Mouse (Mus musculus) spleen, adult 12 weeks (tissue): ENCODE results near the gene Cdh26.

ENCODE experiments used
- DNase-seq: peaks from one replicate; pipeline ENCODE4 v3.0.0; 2022; ENCODE audit warnings: low spot score

Cdh26 gene

DNA sequence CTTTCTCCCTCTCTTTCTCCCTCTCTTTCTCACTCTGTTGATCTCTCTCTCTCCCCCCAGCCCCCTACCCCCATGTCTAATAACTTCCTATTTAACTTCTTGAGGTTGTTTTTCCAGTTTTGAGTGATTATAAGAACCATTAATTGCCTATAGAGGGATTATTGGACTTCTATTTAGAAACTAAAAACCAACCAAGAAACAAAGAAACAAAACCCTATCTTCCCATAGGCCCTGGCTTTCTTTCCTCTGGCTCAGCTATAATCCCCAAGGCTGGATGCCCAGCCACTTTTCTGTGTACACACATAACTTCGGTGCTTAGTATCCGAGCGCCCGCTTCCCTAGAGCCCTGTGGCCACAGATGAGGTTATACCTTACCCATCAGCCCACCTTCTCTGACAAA is at the start of gene Cdh26:
Cdh26 (plus strand) TSS at position 301 of the 400 bp plus-strand sequence.
- no peak for DNase-seq

DNA sequence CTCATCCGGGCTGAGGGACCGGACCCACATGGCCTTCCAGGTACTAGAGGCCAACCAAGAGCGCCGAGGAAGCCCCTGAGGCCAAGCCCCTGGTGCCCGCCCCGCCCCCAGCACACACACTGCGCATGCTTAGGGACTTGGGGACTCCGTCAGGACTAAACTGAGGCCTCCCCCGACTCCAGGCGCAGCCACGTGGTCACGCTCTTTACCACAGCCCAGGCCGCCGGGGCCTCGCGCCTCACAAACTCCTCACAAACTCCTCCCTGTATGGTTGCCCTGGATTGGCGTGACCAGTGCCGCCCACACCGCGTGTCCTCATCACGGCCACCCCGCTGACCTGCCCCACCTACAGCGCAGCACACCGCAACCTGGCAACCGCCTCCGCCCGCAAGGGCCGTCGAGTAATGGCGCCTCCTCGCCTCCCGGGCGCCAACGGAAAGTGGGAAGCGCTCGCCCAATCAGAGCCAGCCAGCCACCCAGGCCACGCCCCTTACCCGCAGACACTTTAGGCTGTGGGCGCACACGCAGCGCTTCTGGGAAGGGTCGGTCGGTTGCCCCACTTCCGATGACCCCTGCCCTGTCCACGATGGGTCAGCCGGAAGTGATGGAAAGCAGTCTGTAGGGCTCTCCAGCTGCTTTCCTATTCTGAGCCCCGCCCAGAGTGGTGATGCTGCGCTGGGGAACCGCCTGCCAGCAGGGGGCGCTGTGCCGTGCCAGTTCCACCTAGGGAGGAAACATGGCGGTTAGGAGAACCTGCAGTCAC is 23.1 kb upstream of the Cdh26 start, which contains the start of gene Sycp2:
Sycp2 (minus strand) TSS at position 633 of the 763 bp plus-strand sequence.
- no peak for DNase-seq

DNA sequence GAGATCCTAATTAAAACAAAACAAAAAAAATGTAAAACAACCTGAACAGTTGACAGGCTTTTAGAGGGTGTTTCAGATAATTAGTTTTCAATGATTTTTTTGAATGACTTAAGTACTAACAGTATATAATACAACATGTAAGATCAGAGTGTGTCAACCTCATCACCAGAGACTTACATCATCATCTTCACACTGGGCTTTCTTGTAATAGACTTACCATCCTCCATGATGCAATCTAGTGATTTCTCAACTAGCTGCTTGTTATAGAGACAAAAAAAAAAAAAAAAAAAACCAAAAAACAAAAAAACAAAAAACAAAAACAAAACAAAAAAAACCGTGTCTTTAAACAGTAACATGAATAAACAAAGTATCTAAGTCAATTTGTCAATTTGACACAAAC is 21.3 kb upstream of the Cdh26 start:
- no peak for DNase-seq

DNA sequence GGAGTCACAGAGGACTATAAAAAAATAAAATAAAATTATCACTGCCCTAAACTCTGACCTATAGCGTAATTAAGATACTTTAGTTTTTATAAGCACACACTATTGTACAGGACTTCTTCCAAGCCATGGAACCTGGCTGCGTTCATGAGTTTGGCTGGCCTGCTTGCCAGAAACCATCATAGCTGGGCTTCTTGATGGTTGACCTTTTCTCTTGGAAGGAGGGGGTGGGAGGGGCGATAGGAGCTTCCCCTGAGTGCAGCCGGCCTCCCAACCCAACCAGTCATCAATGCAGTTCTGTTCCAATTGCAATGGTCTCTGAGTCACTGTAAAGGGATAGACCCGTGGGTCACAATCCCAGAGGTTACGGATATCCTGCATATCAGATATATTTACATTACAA is 20.0 kb upstream of the Cdh26 start:
- DNase-seq = no peak

DNA sequence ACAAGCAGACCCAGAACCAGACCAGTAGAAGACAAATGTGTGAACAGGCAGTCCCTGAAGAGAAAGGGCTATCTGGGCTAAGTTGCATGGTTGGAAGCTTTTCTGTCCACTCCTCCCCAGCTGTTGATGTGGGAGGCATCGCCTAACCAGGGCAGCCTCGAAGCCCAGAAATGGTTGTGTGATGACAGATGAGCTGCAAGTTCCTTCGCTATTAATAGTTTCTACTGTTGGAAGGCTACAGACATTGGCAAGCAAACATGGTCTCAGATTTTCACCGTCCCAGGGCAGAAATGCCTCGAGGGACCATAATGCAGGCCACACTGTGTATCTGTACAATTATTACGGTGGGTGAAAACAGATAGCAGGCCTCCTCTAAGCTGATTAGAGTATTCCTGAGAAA is 17.7 kb upstream of the Cdh26 start:
- no peak for DNase-seq

DNA sequence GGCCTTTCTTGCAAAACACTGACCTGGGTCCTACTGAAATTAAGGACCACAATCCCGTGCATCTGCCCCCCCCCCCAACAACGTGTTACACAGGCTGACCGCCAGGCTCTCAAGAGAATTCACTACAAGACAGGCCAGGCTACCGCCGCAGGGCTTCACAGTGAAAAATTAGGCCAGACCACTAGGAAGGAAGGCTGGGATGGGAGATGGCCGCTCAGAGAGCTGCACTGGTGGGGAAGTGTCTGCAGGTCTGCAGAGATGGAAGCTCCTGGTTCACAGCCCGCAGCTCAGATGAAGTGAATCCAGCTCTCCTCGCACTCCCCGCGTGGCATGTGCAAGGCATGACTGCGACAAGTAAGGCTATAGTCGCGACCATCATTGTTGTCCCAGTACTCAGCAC is 17.2 kb upstream of the Cdh26 start:
- DNase-seq = no peak

DNA sequence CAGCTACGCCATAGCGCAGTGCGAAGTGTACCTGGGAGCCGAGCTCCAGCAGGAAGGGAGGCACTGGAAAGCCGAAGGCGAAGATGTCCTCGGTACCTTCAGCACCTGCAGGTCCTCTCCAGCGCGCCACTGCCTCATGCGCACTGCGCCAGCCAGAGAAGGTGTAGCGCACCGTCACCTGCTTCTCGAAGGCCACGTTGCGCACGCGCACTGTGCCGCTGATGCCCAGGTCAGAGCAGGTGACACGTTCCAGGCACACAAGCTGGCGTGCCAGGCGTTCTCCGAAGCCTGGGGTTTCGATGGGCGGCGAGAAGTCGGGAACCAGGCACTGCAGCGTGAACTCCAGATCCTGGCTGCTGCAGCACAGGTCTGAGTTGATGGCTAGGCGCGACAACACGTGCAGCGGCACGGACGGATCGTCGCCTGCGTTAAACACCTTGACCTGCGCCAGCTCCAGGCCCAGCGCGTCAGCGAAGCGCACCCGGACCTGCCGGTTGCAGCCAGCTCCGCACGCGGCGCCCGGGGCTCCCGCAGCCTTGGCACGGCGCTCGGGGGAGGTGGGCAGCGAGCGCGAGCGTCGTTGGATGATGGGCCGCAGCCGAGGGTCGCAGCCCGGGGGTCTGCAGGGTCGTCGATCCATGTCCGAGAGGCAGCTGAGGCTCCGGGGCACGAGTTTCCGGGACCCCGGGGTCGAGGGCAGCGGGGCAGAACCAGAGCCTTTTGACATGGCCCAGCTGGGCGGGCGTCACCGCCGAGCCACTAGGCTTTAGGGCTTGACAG is 16.7 kb upstream of the Cdh26 start:
- DNase-seq = no peak

DNA sequence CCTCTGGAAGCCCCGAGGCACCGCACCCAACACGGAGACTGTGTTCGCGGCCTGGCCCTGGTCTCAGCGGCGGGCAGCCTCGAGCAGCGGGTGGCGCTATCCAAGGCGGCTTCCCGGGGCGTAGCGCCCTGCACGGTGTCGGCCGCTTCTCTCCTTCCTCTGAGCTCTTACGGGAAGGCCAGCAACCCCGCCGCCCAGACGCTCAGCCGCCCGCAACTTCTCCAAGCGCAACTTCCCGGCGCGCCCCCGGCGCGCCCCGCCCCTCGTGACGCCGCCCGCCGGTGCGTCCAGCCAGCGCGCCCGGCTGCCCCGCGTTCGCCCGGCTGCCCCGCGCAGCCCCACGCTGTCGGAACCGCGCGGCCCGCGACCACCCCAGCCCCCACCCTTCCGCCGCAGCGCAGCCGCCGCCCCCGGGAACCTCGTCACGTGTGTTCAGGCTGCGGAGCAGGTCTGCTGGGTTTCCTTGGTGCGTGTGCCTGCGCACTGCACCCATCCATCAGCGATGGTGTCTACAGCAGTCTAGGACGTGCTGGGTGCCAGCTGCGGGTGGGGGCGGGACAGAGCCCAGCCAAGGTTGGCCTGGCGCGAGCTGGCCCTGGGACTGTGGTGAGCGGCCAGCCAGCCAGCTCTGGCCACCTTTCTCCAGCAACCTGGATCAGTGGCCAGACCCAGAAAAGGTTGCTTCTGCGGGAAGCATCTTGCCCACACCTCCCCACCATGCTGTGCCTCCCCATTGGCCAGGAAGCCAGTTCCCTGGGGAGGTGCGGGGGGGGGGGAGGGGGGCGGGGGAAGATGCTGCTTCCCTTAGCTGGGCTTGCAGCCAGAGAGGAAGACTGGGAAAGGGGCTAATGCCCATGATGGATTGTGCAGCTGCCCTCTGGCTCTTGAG is 15.8 kb upstream of the Cdh26 start, which contains the start of the genes Ppp1r3d and Fam217b:
Ppp1r3d (minus strand) TSS at position 212 of the 889 bp plus-strand sequence.
Fam217b (plus strand) TSS at position 264 of the 889 bp plus-strand sequence.
- DNase-seq = no peak

DNA sequence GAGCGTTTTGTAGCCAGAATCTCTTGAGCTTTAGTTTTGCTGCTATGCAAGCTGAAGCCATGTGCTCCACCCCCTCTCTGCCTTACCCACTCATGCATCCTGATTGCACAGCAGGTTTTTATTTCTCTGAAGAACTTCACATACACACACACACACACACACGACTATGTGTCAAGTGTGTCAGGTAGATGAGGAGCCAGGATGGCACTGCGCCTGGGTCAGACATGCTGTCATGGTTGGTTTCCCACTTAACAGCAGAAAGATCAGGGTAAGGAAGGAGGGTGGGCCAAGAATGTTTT is 15.2 kb upstream of the Cdh26 start:
- DNase-seq = no peak

DNA sequence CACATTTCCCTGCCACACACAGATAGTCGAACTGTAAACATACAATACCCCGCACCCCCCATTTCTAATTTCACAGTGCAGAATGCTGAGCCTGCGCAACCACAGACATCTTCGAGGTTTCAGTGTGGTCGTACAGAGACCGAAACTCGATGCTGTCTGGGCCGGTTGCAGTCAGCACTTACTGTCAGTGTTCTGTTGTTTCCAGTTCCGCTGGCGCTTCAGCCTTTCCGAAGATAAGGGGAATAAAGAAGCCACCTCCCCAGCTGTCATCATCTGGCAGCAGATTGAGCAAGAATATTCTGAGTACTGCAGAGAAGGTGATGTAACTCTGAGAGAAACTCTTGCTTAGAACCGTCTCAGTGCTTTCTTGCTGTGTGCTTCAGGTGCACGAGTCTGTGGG is 13.9 kb upstream of the Cdh26 start:
- no peak for DNase-seq

DNA sequence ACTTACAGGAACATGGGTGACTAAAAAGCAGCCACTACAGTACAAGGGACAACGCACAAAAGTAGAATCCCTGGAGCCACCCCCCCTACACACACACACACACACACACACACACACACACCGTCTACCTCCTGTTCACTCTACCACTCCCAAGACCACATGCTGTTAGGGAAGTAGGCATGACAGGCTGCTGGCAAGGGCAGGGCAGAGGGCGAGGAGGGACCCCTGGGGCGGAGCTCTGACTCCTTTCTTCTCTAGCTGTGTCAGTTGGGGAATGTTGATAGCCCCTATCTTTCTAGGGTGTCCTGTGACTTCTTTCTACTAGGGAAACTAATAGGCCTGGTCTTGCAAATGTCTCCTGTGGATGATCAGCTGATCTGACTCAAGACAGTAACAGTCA is 13.4 kb upstream of the Cdh26 start:
- no peak for DNase-seq

DNA sequence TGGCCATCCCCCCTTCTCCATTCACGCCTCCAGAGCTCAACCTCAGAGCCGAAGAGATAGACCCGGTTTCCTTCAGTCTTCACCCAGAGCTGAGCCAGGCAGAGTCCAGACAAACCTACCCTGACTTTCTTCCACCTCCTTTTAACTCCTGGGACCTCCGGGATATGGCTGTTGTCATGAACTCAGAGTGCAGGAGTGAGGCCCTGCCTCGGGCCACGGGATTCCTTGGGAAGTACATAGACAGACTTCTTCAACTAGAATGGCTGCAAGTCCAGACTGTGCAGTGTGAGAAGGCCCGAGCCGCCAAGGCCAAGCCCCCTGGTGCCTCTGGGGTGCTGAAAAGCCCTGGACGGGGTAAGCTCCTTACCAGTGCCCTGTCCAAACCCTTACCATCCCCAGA is 9.8 kb upstream of the Cdh26 start:
- DNase-seq = no peak

DNA sequence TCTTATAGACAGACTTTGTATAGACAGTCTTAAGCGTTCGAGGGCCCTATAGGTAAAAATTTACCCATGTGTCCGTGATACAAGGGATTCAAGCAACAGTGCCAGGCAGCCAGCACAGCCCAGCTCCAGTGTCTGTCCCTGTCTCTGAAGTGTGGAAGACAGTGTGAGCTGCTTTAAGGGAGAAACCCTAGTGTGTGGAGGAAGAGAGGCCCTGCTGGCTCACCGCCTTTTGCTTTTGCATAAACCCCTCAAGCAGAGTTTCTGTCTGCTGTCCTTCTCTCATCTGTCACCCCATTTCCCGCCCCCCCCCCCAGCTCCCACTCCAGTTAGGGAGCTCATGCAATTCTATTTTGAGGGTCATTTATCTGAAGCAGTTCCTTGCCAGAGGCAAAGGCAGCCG is 8.7 kb upstream of the Cdh26 start:
- no peak for DNase-seq

DNA sequence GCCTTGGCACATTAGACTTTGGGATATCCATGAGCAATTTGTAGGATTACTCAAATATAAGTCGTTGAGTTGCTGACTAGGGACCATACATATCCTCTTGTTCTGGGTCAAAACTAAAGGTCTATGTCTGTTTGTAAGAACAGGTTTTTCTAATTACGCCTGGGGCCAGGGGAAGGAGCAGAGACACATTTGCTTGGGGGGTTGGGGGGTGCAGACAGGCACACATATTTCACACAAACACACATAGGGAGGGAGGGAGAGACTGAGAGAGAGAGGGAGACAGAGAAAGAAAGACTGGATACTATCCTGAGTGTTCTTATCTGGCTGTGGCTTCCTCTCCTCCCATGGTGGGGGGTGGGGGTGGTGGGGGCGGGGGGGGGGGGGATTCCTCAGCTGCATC is 8.1 kb upstream of the Cdh26 start:
- no peak for DNase-seq

DNA sequence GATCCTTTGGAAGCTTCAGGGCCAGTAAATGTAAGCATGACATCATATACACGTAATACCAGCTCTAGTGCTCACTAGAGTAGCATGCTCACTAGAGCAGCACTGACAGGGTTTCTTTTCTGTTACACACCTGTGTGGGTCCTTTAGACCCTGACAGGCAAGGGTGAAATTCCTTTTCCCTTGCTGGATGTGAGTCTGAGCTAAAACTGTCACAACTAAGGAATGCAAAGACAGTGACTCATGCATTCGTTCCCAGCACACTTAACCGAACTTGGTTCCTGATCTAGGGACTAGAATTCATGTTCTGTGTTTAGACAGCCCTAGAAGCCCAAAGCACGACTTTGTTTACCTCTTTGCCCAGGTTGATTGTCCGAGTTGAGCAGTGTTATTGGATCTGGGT is 7.1 kb upstream of the Cdh26 start:
- DNase-seq = no peak

DNA sequence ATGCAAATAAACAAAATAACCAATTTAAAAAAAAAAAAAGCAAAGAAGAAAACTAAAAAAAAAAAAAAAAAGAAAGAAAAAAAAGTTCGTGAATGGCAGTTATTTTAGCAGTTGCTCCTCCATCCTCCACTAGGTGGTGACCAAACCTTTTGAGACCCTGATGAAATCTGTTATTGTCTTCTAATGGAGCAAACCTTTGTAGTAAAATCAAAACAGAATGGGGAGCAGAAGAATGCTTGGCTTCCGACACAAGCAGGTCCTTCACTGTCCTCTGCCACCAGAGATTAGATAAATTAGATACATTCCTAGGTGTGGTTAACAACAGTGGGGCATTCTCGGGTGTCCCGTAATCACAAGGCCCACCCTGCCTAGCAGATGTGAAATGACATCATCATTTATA is 4.1 kb upstream of the Cdh26 start:
- DNase-seq = no peak

DNA sequence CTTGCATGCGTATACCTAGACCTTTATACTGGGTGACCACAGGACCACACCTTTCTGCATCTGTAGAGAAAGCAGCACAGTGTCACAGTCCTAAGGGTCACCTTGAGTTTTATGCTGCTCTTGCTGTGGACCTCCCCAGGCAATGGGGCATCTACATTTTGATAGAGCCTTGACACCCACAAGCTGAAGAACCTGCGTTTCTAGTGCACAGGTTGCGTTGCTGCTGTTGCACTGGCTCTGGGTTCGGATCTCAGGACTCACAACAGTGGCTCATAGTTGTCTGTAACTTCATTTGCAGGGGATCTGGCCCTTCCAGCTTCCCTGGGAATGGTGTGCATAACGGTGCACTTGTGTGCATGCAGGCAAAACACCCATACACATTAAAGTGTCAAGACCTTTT is 3.1 kb upstream of the Cdh26 start:
- DNase-seq = no peak

DNA sequence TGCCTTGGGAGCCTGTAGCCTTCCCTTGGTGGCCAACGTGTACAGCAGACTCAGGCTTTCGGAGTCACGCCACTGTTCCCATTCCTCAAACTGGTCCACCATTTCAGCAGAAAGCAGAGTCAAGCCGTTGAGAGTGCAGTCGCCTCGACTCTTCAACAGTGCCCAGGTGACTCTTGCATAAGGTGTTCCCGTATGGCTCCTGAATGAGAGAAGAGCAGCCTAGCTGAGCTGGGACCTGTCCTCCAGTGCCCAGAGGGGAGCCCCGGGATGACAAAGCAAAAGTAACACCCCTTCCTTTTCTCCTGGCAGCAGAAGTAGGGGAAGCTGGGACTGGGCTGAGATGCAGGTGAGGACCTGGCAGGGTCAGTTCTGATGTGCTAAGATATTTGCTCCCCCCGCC is 2.1 kb upstream of the Cdh26 start:
- no peak for DNase-seq

DNA sequence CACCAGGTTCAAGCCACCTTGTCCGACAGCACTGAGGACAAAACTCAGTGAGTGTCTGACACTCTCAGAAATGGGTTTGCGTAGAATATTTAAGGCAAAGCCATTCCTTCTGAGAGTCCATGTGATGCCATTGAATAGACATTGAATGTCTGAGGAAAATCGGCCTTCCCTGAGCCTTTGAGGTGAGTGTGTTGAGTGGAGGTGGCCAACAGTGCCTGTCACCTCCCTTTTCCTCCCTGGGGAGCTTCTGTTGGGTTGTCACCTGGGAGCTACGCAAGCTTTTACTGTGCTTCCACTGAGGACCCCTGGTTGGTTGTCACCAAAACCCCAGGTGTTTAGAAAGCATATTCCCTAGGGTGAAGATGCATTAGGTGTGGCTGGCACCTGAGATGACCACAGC is 1.7 kb upstream of the Cdh26 start:
- no peak for DNase-seq

DNA sequence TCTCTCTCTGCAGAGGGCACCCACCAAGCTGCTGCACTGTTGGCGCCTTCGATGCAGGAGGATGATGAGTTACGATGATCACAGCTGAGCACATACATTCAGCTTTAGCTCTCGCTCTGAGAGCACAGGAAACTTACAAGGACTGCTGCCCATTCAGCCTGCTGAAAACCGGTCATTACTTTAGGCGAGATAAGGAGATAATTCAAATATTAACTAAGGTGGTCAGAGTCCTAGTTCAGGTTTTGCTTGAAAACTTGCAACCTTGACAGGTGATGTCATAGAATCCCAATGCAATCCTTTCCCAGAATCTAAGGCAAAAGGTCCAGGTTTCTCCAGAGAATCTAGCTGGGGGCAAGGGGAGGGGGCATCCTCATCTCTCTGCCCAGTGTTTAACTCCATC is 905 bp upstream of the Cdh26 start:
- no peak for DNase-seq

DNA sequence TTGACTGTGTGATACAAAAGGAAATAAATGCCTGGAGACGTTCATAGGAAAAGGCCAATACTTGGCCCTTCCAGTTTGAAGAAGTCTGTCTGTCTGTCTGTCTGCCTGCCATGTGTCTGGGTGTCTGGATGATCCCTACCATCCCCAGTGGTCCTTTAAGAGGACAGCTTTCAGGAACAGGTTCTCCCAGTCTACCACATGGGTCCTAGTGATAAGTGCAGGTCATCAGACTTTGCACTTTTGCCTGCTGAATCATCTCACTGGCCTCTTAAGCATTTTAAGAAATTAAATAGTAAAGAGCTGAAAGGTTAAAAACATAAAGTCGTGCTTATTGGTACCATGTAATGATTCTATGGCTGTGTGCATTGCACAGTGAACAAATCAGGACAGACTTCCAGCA is 3.2 kb downstream of the Cdh26 start:
- no peak for DNase-seq

DNA sequence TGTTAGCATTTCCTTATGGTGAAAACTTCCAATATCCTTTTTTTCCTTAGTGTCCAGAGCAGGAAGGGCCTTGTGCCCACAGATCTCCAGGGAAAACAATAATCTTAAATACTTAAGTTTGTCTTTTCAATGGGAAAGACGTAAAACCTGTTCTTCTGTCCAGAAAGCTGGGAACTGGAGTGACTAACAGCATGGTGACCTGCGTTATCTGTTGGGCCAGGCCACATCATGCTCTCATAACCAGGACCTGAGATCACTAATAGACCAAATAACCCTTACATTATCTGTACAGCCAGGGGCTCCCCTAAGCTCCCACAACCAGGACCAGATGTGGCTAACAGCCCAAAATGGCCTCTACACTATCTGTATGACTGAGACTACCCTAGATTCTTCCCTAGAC is 3.6 kb downstream of the Cdh26 start:
- no peak for DNase-seq

DNA sequence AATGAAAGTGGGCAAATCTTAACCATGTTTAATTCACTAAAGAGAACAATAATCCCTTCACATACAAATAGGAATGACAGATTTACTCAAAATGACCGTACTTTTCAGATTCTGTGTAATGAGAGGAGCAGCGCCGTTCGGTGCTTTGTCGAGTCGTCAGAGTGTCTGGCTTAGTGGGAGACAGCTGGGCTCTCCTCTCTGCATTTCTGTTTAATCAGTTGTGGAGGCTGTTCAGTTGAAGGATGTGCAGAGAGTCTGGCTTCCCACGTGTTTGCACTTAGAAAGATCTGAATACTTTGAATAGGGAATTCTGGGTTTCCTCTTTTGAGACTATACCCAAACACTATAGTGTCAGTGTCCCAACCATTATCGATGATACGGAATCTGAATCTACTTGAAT is 7.0 kb downstream of the Cdh26 start:
- DNase-seq = no peak
